Mouse (Mus musculus): Measurements from ENCODE around the gene Rab44.

DNA sequence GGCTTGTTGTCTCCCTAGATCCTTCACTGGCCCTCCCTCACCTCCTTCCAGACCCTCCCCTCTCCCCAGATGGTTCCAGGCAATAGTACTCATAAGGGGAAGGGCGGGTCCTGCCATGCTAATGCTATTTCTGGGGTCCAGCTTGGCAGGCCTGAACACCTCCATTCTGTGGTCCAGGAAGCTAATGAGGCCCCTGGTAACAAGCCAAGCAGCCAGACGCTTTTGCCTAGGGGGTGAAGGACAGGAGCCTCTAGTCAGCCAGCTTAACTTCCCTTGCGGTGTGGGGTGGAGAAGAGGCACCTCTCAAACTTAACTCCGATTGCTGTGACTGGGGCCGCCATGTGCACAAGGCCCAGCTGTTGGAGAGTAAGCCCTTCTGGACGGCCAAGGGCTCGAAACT lies 35.8 kb downstream of the Rab44 start:
- TF ChIP-seq CTCF (IDR thresholded peaks at IDR 0.05; ENCODE audit: control insufficient read depth, insufficient read depth, low read length) = no peak
- TF ChIP-seq POLR2A (IDR thresholded peaks at IDR 0.05; ENCODE audit: borderline replicate concordance, control insufficient read depth, low read depth, low read length) = no peak
